Mouse (Mus musculus) mature B cell (primary cell): ENCODE measurements around the gene Dynll1.

ENCODE experiments used
- in situ Hi-C: fragments of 300-500 bp; cut with MboI; formaldehyde crosslinking; loops from 2 replicates; pipeline ENCODE4 v1.14.3; 2019

Dynll1 gene

DNA sequence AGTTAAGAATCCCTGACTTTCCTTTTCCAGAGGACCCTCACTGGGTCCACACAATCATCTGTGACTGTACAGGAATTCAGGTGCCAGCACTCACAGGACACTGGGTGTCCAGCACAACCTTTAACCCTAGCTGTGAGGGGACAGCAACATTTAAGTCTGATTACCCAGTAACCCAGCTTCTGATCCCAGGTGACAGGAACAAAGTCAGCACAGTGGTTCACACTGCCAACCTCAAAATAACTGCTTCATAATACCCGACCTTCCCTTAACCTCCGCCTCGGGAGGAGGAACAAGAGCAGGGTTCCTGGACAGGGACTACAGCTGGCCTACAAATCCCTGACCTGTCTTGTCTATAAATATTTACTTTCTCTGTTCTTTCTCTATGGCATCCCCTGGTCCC is 32.5 kb downstream of the Dynll1 start:
- in situ Hi-C loops: no loop called here

DNA sequence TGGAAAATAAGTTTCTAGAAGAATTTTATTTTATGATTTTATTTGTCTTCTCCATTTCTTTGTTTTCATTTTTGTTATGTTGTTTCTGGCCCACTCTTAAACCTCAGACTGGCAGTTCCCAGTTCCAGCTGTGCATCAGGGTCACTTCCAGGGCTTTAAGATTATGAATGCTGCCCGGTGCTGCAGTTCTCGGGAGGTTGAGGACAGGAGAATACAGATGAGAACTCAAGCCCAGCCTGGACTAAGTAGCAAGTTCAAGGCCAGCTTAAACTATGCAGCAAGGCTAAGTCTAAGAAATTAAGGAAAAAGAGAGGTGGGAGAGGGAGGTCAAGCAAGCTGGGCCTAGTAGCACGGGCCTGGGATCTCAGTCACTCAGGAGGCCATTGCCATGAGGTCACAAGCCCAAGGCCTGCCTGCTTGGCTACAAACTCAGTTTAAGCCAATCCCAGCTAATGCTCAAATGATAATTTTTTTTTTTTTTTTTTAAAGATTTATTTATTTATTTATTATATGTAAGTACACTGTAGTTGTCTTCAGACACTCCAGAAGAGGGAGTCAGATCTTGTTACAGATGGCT is 33.2 kb downstream of the Dynll1 start:
- in situ Hi-C loops: no loop called here

DNA sequence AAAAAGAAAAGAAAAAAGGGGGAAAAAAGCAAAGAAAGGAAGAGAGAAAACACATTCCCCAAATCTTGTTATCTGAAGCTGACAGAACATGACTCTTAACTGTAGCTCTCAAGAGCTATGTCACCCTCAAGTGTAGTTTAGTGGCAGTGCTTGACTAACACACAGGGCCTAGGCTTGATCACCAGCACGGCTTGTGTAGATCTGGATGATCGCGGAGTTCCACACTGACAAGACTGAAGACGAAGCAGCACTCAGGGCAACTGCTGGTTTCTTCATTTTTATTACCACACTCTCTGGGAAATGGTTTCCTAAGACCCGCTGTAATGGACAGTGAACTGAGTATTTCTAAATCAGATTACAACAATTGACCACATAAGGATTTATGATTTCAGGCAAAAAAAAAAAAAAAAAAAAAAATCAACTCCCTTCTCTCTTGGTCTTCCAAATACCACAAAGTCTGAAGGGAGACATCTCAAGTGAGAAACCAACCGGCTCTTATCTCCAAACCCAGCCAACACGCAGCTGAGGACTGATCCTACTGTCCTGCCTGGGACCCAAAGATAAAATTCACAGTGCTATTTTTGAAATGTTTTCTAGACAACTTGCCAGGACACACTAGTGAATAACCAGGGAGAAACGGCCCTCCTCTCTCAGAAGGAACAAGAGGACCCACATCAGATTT is 33.9 kb downstream of the Dynll1 start:
- in situ Hi-C loops: no loop called here

DNA sequence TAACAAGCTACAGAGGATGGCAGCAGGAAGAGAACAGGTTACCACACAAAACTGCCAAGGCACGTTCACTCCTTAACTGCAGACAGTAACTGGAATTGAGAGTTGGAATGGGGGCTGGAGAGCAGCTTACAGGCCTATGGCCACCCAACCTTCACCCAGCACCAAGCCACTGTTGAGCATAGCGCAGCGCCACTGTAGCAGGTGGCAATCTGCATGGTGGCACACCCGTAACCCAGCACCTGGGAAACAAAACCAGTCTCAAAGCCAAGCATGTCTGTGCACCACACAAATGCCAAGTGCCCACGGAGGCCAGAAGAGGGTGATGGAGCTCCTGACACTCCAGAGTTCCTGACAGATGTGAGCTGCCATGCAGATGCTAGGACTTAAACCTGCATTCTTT is 34.5 kb downstream of the Dynll1 start:
- in situ Hi-C loops: no loop called here

DNA sequence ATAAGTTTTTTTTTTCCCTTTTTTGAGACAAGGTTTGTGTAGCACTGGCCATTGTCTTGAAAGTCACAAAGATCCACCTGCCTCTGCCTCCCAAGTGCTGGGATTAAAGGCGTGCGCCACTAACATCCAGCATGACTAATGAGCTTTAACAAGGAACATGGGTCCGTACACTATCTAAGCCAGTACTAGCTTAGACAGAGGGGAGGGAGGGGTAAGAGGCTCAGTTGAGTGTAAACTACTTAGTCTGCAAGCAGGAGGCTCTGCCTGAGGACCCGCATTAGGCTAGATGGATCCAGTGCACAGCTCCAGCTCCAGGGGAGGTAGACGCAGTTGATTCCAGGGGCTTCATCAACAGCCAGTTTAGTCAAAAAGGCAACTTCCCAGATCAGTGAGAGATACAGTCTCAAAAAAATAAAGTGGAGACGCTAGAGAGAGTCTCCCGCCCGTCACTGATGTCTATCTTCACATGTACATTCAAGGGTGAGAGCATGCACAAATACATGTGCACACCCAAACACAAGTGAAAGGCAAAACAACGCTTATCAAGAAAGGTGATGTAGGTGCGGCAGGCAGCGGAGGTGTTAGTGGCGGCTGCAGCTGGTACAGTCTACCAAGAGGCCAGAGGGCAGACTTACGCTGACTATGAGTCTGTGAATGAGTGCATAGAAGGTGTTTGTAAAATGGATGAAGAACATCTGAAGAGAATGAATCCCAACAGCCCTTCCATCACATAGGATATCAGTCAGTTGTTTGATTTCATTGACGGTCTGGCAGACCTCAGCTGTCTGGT is 38.1 kb downstream of the Dynll1 start:
- in situ Hi-C loops: no loop called here

DNA sequence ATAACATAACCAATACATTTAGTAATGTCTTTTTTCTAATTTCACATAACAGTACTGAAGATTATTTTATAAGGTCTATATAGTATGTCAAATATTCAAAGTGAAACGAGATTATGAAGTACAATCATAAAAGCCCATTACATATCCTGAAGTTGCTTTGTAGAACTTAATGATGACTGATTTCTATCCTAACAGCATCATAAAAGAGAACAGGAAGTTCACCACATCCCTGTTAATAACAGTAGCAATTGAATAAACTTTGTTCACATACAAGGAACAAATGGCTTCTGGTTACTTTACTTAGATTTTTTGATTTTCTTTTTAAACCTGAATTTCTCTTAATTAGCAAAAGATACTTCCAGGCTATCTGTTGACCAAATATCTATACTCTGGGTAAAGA is 38.9 kb downstream of the Dynll1 start:
- in situ Hi-C loops: no loop called here

GRCm38 (mm10) chr5:115261141-115261540 is 39.7 kb downstream of the Dynll1 start:
- in situ Hi-C loops: no loop called here

DNA sequence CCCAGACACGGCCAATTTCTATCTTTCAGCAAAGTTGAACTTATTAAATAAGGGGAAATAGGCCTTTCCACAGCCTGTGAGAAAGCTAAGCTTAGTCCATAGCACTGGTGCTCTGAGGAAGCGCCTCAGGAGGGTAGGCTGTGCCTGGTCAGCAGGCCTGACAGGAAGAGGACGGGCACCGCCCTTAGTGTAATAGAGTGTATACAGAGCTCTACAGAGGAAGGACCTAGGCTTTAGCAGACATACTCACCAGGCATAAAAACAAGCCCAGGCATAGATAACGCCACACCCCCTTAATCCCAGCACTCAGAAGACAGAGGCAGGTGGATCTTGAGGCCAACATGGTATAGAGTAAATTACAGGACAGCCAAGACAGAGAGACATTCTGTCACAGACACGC is 40.4 kb downstream of the Dynll1 start:
- in situ Hi-C loops: no loop called here

DNA sequence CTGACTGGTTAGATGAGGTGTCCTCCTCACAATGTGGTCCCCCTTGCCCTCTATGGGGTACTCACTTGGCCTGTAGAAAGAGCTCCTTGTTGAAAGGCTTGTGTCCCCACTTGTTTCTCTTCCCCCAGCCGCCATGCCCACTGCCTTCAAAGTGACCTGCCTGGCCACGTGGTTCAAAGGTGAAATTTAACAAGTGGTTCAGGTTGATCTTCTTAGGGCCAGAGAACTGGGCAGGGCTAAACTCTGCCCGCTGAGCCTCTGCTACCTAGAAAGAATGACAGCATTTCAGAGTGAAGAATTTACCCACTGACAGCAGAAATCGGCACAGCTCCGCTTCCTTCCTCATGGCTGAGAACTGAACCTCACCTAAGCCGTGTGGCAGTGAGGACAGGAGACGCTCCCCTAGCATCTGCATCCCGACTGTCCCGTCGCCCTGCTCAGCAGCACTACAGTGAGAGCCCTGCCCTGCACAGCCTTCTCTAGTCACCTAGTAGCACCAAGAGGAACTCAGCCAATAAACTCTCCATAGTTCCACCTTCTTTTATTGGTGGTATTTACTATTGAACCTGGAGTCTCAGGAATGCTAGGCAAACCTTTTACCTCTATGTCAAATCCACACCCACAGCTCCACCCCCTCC is 43.8 kb downstream of the Dynll1 start:
- in situ Hi-C loops: no loop called here

DNA sequence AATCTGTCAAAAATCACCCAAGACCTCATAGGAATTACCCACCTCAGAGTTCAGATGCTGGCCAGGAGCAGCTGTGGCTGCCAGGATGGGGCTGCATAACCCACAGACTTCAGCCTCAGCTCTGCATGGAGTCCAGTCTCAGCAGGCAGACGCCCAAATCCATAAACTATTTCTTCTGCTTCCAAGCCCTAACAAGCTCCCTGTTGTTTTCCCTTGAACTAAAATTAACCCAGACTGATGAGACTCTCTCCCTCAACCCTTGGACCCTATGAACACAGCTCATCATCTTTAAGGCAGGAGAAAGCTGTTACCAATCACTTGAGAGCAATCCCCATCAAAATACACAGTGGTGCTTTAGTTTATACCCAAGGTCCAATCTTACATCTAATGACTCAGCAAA is 45.3 kb downstream of the Dynll1 start:
- in situ Hi-C loops: no loop called here
